Mouse (Mus musculus) embryonic stem cell, embryonic (primary cell): ENCODE measurements at regions not wholly inside any gene's neighbourhood (a gene's known extent, or its start where the extent isn't known, plus 50 kb on each side); places are given as distances from the start of the nearest gene placed in this dataset.

ENCODE experiments used
- CTCF ChIA-PET, 4 experiments: fragments of 300-600 bp in 2 of 4; fragments of 350-600 bp in 2 of 4; sonication (Branson Sonifier 250); formaldehyde crosslinking; loops; one replicate each; lab custom pipeline; 2022; ENCODE audit warnings: inconsistent platforms in 2 of 4; lab: Charles Lee
- POLR2A ChIA-PET, 4 experiments: fragments of 300-600 bp in 2 of 4; fragments of 350-600 bp in 2 of 4; sonication (Branson Sonifier 250); formaldehyde crosslinking; loops; one replicate each; lab custom pipeline; 2022; ENCODE audit warnings: antibody characterized with exemption in 4 of 4, inconsistent platforms in 1 of 4; lab: Charles Lee

- CTCF ChIA-PET: interaction anchor here in 2 of 4 experiments (0.5 to 0.6 kb wide), 2 partner anchors 23 to 158 kb away, joined by 7 to 8 read pairs; no protein-coding TSS in a partner anchor
- POLR2A ChIA-PET: interaction anchor here in 3 of 4 experiments (0.7 to 1.0 kb wide), 5 partner anchors 25 to 984 kb away, joined by 3 to 8 read pairs (median 5); no protein-coding TSS in a partner anchor
These were observed 117.3 kb downstream of the Anapc10 start for GRCm38 (mm10) chr8:79828763-79829542.

- ChIA-PET CTCF (interaction anchor here in 2 of 4 experiments (0.5 to 0.6 kb wide), 2 partner anchors 23 to 158 kb away, joined by 7 to 8 read pairs; no protein-coding TSS in a partner anchor), POLR2A (interaction anchor here in 2 of 4 experiments (0.5 to 1.0 kb wide), 4 partner anchors 25 to 212 kb away, joined by 3 to 8 read pairs (median 6); no protein-coding TSS in a partner anchor)
These were observed 117.9 kb downstream of the Anapc10 start for GRCm38 (mm10) chr8:79829543-79829890.

GRCm38 (mm10) chr8:79829941-79830633 lies 118.5 kb downstream of the Anapc10 start:
- ChIA-PET CTCF (interaction anchor here in 2 of 4 experiments (0.5 to 0.6 kb wide), 2 partner anchors 22 to 613 kb away, joined by 4 to 7 read pairs; no protein-coding TSS in a partner anchor), POLR2A (interaction anchor here in 2 of 4 experiments (0.5 to 0.9 kb wide), 5 partner anchors 26 to 211 kb away, joined by 3 to 9 read pairs (median 6); no protein-coding TSS in a partner anchor)

GRCm38 (mm10) chr8:79838961-79839360 lies 127.3 kb downstream of the Anapc10 start:
- POLR2A ChIA-PET: no interaction called here
- CTCF ChIA-PET: no interaction called here

GRCm38 (mm10) chr8:79849982-79850514 lies 138.4 kb downstream of the Anapc10 start:
- POLR2A ChIA-PET: interaction anchor here in 2 of 4 experiments (0.6 to 0.7 kb wide), 3 partner anchors 61 to 1009 kb away, joined by 3 to 4 read pairs (median 3); no protein-coding TSS in a partner anchor
- CTCF ChIA-PET: interaction anchor here in 1 of 4 experiments (0.9 kb wide), 1 partner anchor 116 kb away, joined by 3 read pairs; no protein-coding TSS in a partner anchor

GRCm38 (mm10) chr8:79850519-79850918 lies 138.9 kb downstream of the Anapc10 start:
- CTCF ChIA-PET: interaction anchor here in 1 of 4 experiments (0.9 kb wide), 1 partner anchor 117 kb away, joined by 3 read pairs; no protein-coding TSS in a partner anchor

GRCm38 (mm10) chr8:79872416-79873077 lies 160.9 kb downstream of the Anapc10 start:
- CTCF ChIA-PET: no interaction called here
- POLR2A ChIA-PET: no interaction called here

More at GRCm38 (mm10) chr8:79850519-79850918, 138.9 kb downstream of the Anapc10 start:
- POLR2A ChIA-PET: interaction anchor here in 2 of 4 experiments (0.6 to 0.7 kb wide), 3 partner anchors 62 to 1009 kb away, joined by 3 to 4 read pairs (median 3); no protein-coding TSS in a partner anchor

GRCm38 (mm10) chr8:79907971-79908370 lies 149.8 kb downstream of the Hhip start:
- CTCF ChIA-PET: no interaction called here
- POLR2A ChIA-PET: no interaction called here
